Mouse (Mus musculus) liver, embryonic 14.5 days (tissue): ENCODE results near the gene Nrp2.

Source experiments
- CTCF ChIP-seq: IDR thresholded peaks from 2 replicates; pipeline ENCODE4 v1.5.1; 2016; ENCODE audit warnings: antibody characterized with exemption, low read depth, control low read depth
- EP300 ChIP-seq: IDR thresholded peaks from 2 replicates; pipeline ENCODE4 v1.6.1; 2016; ENCODE audit warnings: antibody characterized with exemption, low read depth

- TF ChIP-seq CTCF (no peak), EP300 (no peak)
Observed at GRCm38 (mm10) chr1:62834443-62835185, 131.5 kb downstream of the Nrp2 start.
